Mouse (Mus musculus) kidney, adult 11 months (tissue): ENCODE measurements at regions not wholly inside any gene's neighbourhood (a gene's known extent, or its start where the extent isn't known, plus 50 kb on each side); places are given as distances from the start of the nearest gene placed in this dataset.

Experiments used
- DNase-seq: peaks from one replicate; pipeline ENCODE4 v3.0.0; 2022

DNA sequence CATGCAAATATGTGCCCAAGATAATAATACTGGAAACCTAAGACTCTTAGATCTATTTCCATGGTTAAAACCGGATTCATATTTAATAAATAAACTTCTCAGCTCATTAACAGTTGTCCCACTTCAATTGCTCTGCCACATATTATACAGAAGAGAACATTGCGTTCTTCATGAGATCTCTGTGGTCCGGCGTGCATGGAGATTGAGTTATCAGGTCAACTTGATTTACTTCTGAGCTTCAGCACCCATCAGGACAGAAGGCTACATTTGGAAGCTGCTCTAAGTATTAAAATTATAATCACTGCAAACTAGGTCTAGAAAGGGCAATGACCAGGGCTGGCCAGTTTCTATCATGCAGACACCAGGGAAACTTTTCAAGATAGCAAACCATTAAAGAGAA, 295.9 kb upstream of the Cd180 start:
- DNase-seq = no peak

GRCm38 (mm10) chr13:102411840-102412239, 281.5 kb upstream of the Cd180 start:
- DNase-seq = no peak

DNA sequence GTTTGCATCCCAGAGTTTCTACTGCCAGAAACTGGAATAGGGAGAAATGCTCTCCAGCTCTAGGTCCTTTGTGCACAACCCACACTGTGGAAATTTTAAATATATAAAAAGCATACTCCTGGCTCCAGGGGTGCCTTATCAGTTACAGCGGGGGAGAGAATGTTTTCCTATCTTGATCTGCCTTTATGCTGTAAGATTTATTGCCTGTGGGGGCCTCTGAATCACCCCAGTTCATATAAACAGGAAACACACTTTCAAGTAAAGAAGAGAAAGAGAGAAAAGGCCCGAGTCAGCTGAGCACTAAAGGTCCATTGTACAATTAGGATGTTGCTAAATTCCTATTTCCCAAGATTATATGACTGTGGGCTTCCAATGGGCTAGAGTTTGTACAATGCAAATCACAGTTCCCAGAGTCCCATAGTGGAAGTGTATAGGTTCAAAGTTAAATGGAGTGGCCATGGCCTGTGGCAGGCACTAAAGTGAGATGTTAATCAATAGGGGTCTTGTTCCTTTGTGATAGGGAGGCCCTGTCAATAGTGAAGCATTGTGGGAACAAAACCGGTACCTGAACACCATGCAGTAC, 258.9 kb upstream of the Cd180 start:
- DNase-seq = no peak

GRCm38 (mm10) chr13:102442676-102443075, 250.7 kb upstream of the Cd180 start:
- DNase-seq = no peak

DNA sequence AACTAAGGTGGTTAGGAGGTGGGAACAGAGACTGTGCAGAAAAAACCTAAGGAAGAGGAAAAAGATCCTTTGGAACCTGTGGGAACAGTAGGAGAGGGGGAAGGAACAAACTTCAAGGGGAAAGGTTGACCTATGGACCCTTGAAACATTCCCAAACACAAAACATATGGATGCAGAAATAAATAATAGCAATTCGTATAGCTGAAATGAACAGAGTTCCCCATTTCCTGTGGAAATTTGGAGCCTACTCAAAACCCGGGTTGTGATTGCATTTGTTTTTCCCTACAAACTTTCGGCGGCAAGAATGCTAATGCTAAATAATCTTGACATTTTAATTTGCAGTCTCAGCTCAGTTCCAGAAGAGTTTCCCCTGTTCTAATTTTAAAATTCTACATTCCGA, 246.0 kb upstream of the Cd180 start:
- no peak for DNase-seq

GRCm38 (mm10) chr13:102449416-102450121, 243.8 kb upstream of the Cd180 start:
- DNase-seq = no peak

GRCm38 (mm10) chr13:102451176-102451575, 242.2 kb upstream of the Cd180 start:
- no peak for DNase-seq

DNA sequence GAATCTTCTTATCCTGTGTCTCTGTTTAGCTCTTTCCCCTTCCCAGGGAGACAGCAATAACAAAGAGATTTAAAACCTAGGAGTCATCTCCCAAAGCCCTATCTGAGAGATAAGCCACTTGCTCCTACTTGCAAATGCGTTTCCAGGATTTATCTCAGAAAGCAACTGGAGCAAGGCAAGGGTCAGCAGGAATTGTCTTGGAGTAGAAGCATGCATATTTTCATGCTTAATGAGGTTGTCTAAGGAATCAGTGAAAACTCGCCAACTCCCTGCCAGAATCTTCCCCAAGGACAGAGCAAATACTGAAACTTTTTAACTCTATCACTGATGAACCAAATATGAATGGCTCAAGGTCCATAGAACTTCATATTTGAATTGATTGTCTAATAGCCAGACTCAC, 234.6 kb upstream of the Cd180 start:
- peak; percentile 23 for DNase-seq

GRCm38 (mm10) chr13:102463993-102464392, 229.4 kb upstream of the Cd180 start:
- no peak for DNase-seq

GRCm38 (mm10) chr13:102481906-102482305, 211.5 kb upstream of the Cd180 start:
- DNase-seq = no peak

DNA sequence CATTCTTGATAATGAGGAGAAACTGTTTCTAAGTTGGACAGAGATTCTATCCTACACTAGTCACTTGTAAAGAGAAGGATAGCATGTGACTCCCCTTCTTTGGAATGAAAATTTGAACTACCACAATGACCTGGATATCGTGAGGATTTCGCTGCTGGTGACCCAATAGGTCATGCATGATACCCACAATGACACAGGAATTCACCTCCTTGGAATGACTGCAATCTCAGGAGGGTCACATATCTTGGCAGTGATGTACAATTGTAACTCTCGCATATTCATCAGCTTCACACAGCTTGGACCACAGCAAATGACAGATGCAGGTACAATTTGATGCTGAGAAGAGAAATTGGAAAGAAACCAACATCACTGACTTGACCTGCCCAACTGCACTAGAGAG, 210.9 kb upstream of the Cd180 start:
- DNase-seq = no peak

DNA sequence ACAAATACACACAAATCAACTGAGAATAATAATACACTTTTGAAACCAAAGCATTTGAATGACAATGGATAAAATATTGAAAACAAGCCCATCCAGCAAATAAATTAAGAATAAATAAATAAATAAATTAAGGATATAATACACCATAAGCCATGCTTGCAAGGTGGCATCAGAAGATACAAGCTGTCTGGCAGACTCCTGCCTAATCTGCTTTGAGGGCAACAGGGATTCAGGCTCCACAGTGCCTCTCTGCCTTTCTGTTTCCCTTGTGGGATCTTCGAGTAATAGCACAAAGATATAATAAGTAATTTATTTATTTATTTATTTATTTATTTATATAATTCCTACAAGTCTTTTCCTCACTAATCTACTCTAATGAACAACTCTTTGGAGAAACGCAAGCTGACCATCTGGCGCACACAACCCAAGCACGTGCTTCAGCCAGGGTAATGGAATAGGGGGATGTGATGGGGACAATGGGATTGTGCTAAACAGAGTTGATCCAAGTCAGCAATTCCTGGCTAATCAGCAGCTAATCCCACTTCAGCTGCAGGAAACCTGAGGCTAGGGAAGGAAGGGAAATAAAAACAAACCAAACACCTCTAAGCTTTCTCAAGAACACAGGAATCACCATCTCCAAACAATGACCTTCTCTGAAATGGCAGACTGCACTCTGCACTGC, 205.8 kb upstream of the Cd180 start:
- DNase-seq = no peak

GRCm38 (mm10) chr13:102491370-102491769, 202.0 kb upstream of the Cd180 start:
- DNase-seq = no peak

DNA sequence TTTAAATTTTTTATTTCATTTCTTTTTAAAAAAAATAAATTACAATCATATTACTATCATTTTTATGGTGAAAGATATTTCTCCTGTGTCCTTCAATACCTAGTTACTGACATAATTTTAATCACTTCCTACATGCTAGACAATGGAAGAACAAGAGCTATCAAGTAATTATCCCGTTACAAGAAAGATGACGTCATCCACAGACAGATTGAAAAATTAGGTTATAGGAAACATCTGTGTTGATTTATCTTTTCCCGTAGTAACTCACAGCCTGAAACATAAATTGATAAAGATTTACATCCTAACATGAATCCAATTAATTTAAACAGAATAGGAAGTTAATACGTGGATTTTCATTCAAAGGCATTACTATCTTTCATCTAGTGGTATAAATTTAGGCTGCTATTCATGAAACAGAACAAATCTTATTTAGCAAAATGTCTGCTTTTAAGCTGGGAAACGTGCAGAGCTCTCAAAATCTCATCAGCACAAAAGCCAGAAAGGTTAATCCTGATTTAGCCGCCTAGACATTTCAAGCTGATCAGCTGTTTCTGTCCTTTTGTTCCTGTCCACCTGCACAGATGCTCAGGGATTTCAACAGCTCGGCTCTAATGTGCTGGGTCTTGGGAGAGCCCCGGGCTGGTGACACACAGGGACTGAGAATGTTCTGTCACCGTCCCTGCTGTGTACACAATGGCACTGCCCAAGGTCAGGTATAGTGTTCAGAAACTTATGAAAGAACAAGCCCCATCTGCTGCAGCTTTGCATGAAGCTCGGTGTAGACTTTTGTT, 189.0 kb upstream of the Cd180 start:
- DNase-seq = no peak

- DNase-seq = no peak
These were observed 186.1 kb upstream of the Cd180 start for GRCm38 (mm10) chr13:102507226-102507625.

GRCm38 (mm10) chr13:102507916-102508315, 185.4 kb upstream of the Cd180 start:
- no peak for DNase-seq

DNA sequence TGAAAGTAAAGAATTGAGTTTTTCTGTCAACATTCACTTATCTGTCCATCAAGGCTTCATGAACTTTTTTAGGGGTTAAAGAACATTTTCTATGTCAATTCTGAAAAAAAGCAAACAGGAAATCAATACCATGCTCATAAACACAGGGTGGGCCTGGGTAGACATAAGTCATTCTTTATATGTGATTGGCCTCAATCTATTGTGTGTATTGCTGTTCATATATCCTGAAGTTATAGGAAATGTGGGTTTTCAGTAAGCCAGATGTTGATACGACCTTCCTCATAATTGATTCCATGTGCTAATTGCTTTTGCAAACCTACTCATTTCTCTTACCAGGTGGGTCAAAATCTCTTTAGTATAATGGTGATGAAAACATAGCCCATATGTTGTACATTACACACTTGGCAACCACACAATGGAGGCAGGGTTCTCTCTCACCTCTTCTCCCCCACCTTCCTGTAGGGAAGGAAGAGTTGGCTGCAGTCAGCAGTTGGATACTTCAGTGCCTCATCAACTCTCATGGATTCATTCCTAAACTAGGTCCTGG, 182.6 kb upstream of the Cd180 start:
- DNase-seq = no peak

- DNase-seq = no peak
These were observed 175.0 kb upstream of the Cd180 start for GRCm38 (mm10) chr13:102518169-102518882.

DNA sequence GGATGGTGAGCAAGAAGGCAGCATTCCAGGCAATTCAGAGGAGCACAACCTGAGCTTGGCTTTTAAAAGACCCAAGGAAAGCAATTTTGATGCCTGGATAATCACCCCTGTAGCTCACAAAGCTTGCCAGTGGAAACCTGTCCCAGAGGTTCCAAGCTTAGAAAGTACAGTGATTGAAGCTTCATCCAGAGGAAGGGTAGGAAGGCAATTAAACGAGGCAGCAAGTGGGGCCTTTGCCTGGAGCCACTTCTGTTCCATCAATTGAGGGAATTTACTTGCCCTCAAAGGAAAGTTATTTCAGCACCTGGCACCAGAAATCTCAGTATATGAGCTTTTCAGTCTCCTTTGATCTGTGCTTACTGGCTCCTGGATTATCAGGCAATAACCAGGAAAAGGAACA, 171.9 kb upstream of the Cd180 start:
- DNase-seq = no peak

DNA sequence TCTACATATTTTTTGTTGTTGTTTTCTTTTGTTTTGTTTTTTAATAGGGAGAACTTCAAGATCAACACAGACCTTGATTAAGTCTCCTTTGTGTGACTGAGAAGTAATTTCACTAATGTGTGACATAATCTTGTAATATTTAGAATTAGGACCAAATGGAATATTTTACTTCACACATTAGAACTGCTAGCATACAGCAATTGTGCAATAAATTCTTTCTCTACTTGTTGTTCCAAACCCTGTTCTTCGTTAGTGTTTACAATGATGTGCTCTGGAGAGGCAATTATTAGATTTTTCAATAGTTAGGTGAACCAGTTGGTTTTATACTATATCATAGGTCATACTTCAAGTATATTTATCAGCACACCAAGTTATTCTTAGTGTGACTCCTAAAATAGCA, 171.3 kb upstream of the Cd180 start:
- DNase-seq = no peak

DNA sequence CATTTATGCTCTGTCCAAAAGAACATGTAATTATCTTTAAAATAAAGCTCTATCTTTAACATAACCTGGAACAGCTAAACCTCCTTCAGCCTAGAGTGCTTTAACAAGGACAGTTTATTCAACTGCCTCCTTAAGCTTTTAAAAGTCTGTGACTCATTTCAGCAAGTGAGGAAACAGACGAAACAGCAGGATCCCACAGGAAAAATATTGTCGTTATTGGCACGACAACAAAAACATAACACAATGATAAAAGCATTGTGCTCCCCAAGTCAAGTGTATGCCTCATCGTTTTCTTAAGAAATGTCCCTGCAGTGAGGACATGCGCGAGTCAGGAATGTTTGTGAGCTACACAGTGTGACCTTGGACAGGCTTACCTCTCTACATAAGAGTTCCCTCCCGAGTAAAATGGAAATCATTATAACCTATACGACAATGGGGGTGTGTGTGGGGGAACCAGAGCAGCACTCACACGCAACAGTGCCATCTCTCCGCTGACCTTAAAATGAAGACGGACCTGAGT, 166.7 kb upstream of the Cd180 start:
- no peak for DNase-seq

- DNase-seq = peak; percentile 8
These were observed 159.6 kb upstream of the Cd180 start for GRCm38 (mm10) chr13:102533784-102534183.
